20 mouse cellular contexts compared by ENCODE assay signal in the genomic region with DNA sequence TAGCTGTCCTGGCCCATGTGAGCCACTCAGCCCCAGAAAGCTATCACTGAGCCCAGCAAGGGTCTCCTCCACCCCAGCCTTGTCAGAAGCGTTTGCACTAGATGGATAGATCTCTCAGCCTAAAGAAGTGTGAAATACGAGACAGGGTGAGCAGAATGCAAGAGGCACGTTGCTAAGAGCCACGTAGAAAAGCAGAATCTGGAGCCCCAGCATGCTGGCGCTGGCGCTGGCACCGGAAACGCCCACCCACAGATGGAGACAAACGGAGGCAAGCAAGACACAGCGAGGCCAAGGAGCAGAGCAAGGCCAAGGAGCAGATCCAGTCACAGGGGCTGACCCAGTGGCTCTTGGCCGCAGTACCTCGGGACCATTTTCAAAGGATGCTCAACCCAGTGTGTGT.
A peak's percentile ranks its signal among the peaks of the same experiment; 100 is the strongest.
DNase-seq lines count a peak whose midpoint lies in the region; ATAC-seq lines count a peak whose summit lies in the region.
"Had no signal": no experiment of that assay in that cellular context is flagged by ENCODE, and none has a peak within 500 bp of the region (broad histone marks: within the 10 kb centered on the region; RNA-seq: fewer than 3 reads in every experiment).

No protein-coding gene starts in this region.

- H3K9ac ChIP-seq in forebrain, embryonic 14.5 days (ENCODE audit: low read length): no peak overlapping the region
- no peak overlapping the region for H3K9ac ChIP-seq in hindbrain, embryonic 13.5 days
- H3K9ac ChIP-seq: heart, embryonic 15.5 days; hindbrain, embryonic 12.5 days; limb, embryonic 15.5 days; lung, embryonic 14.5 days; neural tube, embryonic 13.5 days had no signal

- no peaks in the 10 kb centered on the region for H3K9me3 ChIP-seq in forebrain, embryonic 14.5 days (replicated peaks; ENCODE audit: control insufficient read depth, low read length)
- H3K9me3 ChIP-seq in forebrain, embryonic 10.5 days: no peaks in the 10 kb centered on the region
- H3K9me3 ChIP-seq in hindbrain, embryonic 13.5 days: no peaks in the 10 kb centered on the region
- H3K9me3 ChIP-seq: heart, embryonic 15.5 days; hindbrain, embryonic 12.5 days; limb, embryonic 15.5 days; neural tube, embryonic 13.5 days had no signal

- H3K4me1 ChIP-seq in forebrain, embryonic 14.5 days (ENCODE audit: control insufficient read depth, insufficient read depth, low read length): peaks cover 5% of the 10 kb centered on the region
- H3K4me1 ChIP-seq in forebrain, embryonic 10.5 days: peaks cover 5% of the 10 kb centered on the region; the same call in 1 of the 2 replicates
- peaks cover 5% of the 10 kb centered on the region; the same call in 1 of the 2 replicates for H3K4me1 ChIP-seq in hindbrain, embryonic 13.5 days (replicated peaks)
- H3K4me1 ChIP-seq: limb, embryonic 15.5 days had no signal

- 55% methylated on average over 12 of the region's 12 CpGs for WGBS in forebrain, embryonic 14.5 days
- WGBS in forebrain, embryonic 10.5 days: 76% methylated on average over 12 of the region's 12 CpGs
- WGBS in hindbrain, embryonic 13.5 days: 60% methylated on average over 12 of the region's 12 CpGs

- H3K36me3 ChIP-seq in forebrain, embryonic 14.5 days (ENCODE audit: control insufficient read depth, insufficient read depth, low read length): no peaks in the 10 kb centered on the region
- H3K36me3 ChIP-seq in forebrain, embryonic 10.5 days (replicated peaks): no peaks in the 10 kb centered on the region
- H3K36me3 ChIP-seq in hindbrain, embryonic 13.5 days: no peaks in the 10 kb centered on the region
- H3K36me3 ChIP-seq: heart, embryonic 15.5 days; hindbrain, embryonic 12.5 days; limb, embryonic 15.5 days; neural tube, embryonic 13.5 days had no signal

- peak; percentile 29; the same call in 1 of the 2 replicates for ATAC-seq in forebrain, embryonic 14.5 days
- ATAC-seq in hindbrain, embryonic 13.5 days (ENCODE audit: low FRiP score): no peak

- peak; percentile 55 for DNase-seq in forebrain, embryonic 14.5 days (ENCODE audit: low spot score)
- no peak for DNase-seq in forebrain, embryonic 10.5 days (ENCODE audit: extremely low spot score, low spot score)
- peak; percentile 10 for DNase-seq in brain, embryonic 18.5 days (ENCODE audit: low read depth, low spot score)
- DNase-seq in layer of hippocampus, adult 9-11 months: peak; percentile 27
- peak; percentile 26 for DNase-seq in right cerebral cortex, adult 18-20 months
- no peak for DNase-seq in urinary bladder, adult 18-20 months (ENCODE audit: low spot score in 2 of 2)
- no peak for DNase-seq in cerebellum, adult 11 months
- DNase-seq: adrenal gland, postnatal 14 days; B cell, adult 2 months; kidney, adult 11 months; kidney, postnatal 4 days; lung, embryonic 14.5 days; retina, postnatal 1 day; thymus, adult 18-20 months had no signal

- H3K4me3 ChIP-seq in forebrain, embryonic 14.5 days (ENCODE audit: low read depth, low read length): no peak overlapping the region
- no peak overlapping the region for H3K4me3 ChIP-seq in forebrain, embryonic 10.5 days
- H3K4me3 ChIP-seq in hindbrain, embryonic 13.5 days: no peak overlapping the region
- H3K4me3 ChIP-seq: erythroblast, embryonic 14.5 days; heart, embryonic 15.5 days; hindbrain, embryonic 12.5 days; limb, embryonic 15.5 days; neural tube, embryonic 13.5 days had no signal

- H3K27me3 ChIP-seq in forebrain, embryonic 14.5 days (replicated peaks; ENCODE audit: control insufficient read depth, insufficient read depth, low read length): no peaks in the 10 kb centered on the region
- no peaks in the 10 kb centered on the region for H3K27me3 ChIP-seq in forebrain, embryonic 10.5 days (ENCODE audit: poor library complexity, severe bottlenecking)
- H3K27me3 ChIP-seq in hindbrain, embryonic 13.5 days: no peaks in the 10 kb centered on the region
- H3K27me3 ChIP-seq: heart, embryonic 15.5 days; hindbrain, embryonic 12.5 days; limb, embryonic 15.5 days; neural tube, embryonic 13.5 days had no signal

- H3K27ac ChIP-seq in forebrain, embryonic 14.5 days (ENCODE audit: low read depth, low read length): no peak overlapping the region
- no peak overlapping the region for H3K27ac ChIP-seq in forebrain, embryonic 10.5 days
- no peak overlapping the region for H3K27ac ChIP-seq in hindbrain, embryonic 13.5 days
- H3K27ac ChIP-seq: heart, embryonic 15.5 days; hindbrain, embryonic 12.5 days; limb, embryonic 15.5 days; neural tube, embryonic 13.5 days had no signal

- no peak overlapping the region for H3K4me2 ChIP-seq in forebrain, embryonic 14.5 days (ENCODE audit: low read length)
- no peak overlapping the region for H3K4me2 ChIP-seq in hindbrain, embryonic 13.5 days
- H3K4me2 ChIP-seq: heart, embryonic 15.5 days; hindbrain, embryonic 12.5 days; limb, embryonic 15.5 days; lung, embryonic 14.5 days; neural tube, embryonic 13.5 days had no signal

Comparison
In these comparisons a context has a peak if more than half of its experiments do, and no peak if none do; other contexts are left out.
1. DNase-seq: peak in forebrain, embryonic 14.5 days (single experiment), brain, embryonic 18.5 days (single experiment), layer of hippocampus, adult 9-11 months (single experiment) and right cerebral cortex, adult 18-20 months (single experiment); none in forebrain, embryonic 10.5 days (single experiment), urinary bladder, adult 18-20 months (0 of 2) and cerebellum, adult 11 months (single experiment).